Mouse (Mus musculus) B cell, adult (primary cell): Measurements from ENCODE around the gene Gpnmb. TPM values are rescaled to one million over a fixed set of nuclear protein-coding genes. Genes with fewer than 3 reads are reported as not detected.

Experiments
- total RNA-seq: library from RNA; stranded (reverse); gene quantifications from 4 replicates; pipeline ENCODE4 v1.2.4, GENCODE M21; 2023; ENCODE audit not compliant: inconsistent age

Gene Gpnmb
- total RNA-seq: not detected in 4 replicates

GRCm38 (mm10) chr6:49036275-49037267 lies at the start of gene Gpnmb:
Gpnmb (plus strand) TSS chr6:49036546.

GRCm38 (mm10) chr6:49073304-49074116 lies 37.2 kb downstream of the Gpnmb start, which contains the start of gene Malsu1:
Malsu1 (plus strand) TSS chr6:49073795.

Other genes starting within 250 kb of the Gpnmb start
- 0.61 to 2.8 TPM (median 1.3 TPM) in 4 replicates for gene Tmem176a, start 195.6 kb upstream of the Gpnmb start, total RNA-seq
- gene Tmem176b, start 195.1 kb upstream of the Gpnmb start, total RNA-seq: 0.58 to 4.3 TPM (median 2.2 TPM) in 4 replicates
- not detected in 4 replicates for gene Aoc1, start 163.7 kb upstream of the Gpnmb start, total RNA-seq
- gene 1600015I10Rik, start 106.7 kb upstream of the Gpnmb start, total RNA-seq: not detected in 4 replicates
- not detected in 4 replicates for gene Doxl2, start 61.6 kb upstream of the Gpnmb start, total RNA-seq
- not detected in 4 replicates for gene Svs1, start 49.7 kb upstream of the Gpnmb start, total RNA-seq
- 39.9 to 52.0 TPM (median 48.0 TPM) in 4 replicates for gene Malsu1, start 37.2 kb downstream of the Gpnmb start, total RNA-seq
- gene Igf2bp3, start 178.4 kb downstream of the Gpnmb start, total RNA-seq: 1.1 to 2.7 TPM (median 1.5 TPM) in 4 replicates
- 211 to 223 TPM (median 214 TPM) in 4 replicates for gene Tra2a, start 227.5 kb downstream of the Gpnmb start, total RNA-seq